Mouse (Mus musculus) ES-Bruce4 (cell line): ENCODE measurements around the gene Cks2.

Experiments used
- CTCF ChIP-seq: IDR thresholded peaks from one replicate; pipeline ENCODE4 v1.8.1; 2011; ENCODE audit warnings: low read depth, low read length
- EP300 ChIP-seq: IDR thresholded peaks from 2 replicates; pipeline ENCODE4 v1.6.1; 2011; ENCODE audit warnings: low read depth, low read length; ENCODE audit not compliant: insufficient read depth
- POLR2A ChIP-seq: IDR thresholded peaks from one replicate; pipeline ENCODE4 v1.8.1; 2011; ENCODE audit warnings: low read length; ENCODE audit not compliant: insufficient read depth

DNA sequence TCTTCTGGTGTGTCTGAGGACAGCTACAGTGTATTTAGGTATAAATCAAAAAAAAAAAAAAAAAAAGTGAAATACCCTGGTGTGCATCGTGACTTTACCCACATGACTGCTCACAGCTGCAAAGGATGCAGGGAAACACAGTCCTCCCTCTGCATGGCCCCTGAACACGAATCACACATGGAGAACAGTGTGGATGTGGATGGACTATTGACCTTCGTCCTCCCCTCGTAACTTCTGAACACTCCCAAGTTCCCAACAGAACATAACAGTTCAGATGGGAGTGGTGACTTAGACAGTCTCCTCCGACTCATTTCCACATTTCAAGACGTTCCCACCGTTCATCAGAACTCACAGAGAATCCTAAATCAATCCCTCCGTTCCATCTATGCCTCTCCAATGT lies 42.3 kb upstream of the Cks2 start:
- TF ChIP-seq EP300: no peak
- TF ChIP-seq CTCF: no peak
- no peak for TF ChIP-seq POLR2A
